Mouse (Mus musculus): ENCODE measurements around the gene Cphx1. TPM values are rescaled to one million over a fixed set of nuclear protein-coding genes. Genes with fewer than 3 reads are reported as not detected.
"Not testable (repeated sequence)": the region's sequence is repeated elsewhere in the genome, so short reads cannot be mapped to it uniquely, and the experiment has no call there.

The Cphx1 gene
- polyA plus RNA-seq, 1 experiment = not detected

DNA sequence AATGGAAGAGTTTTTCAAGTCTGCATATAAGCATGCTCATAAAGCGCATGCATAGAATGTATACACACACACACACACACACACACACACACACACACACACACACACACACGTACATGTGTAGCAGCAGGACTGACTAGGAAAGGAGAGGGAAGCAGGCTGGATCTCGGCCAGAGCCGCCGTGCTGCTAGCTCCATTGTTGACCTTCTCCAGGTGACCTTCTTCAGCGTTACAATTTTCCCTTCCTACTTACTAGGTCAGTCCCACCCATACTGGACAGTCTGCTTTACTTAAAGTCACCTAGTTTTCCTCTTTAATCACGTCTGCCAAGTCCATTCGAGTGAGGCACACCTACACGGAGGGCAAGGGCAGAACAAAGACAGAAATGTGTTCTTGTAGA lies 43.8 kb downstream of the Cphx1 start:
- H3K4me3 ChIP-seq (ENCODE audit: insufficient read depth, low read length); H3K27ac ChIP-seq (ENCODE audit: insufficient read depth, low read length); H3K4me1 ChIP-seq (ENCODE audit: control insufficient read depth, insufficient read depth, low read length): not testable (repeated sequence)

Other genes starting within 250 kb of the Cphx1 start
- 49.4 and 51.7 TPM in 2 replicates for gene Ppif, start 244.2 kb upstream of the Cphx1 start, polyA plus RNA-seq (2012; rRNA removed)
- 51.8 and 52.1 TPM in 2 replicates for gene Zcchc24, start 169.3 kb upstream of the Cphx1 start, polyA plus RNA-seq (2012; rRNA removed)
- gene Anxa11, start 96.1 kb upstream of the Cphx1 start, polyA plus RNA-seq (2012; rRNA removed) = 32.7 and 37.3 TPM in 2 replicates
- 0.34 and 0.52 TPM in 2 replicates for gene Plac9a, start 35.2 kb upstream of the Cphx1 start, polyA plus RNA-seq (2012; rRNA removed)
- gene Tmem254a, start 10.6 kb upstream of the Cphx1 start, polyA plus RNA-seq (2012; rRNA removed) = 3.3 and 3.9 TPM in 2 replicates
- gene Duxbl1, start 40.3 kb downstream of the Cphx1 start, polyA plus RNA-seq (2012; rRNA removed) = 0.95 and 1.5 TPM in 2 replicates
- 3.7 and 6.9 TPM in 2 replicates for gene Gm9780, start 104.4 kb downstream of the Cphx1 start, polyA plus RNA-seq (2012; rRNA removed)
- not detected in 2 replicates for gene Tmem254c, start 129.1 kb downstream of the Cphx1 start, polyA plus RNA-seq (2012; rRNA removed)
- gene Cphx2, start 143.2 kb downstream of the Cphx1 start, polyA plus RNA-seq (2012; rRNA removed) = not detected in 2 replicates
- gene Cphx3, start 144.0 kb downstream of the Cphx1 start, polyA plus RNA-seq (2012; rRNA removed) = not detected in 2 replicates
- gene Duxbl2, start 180.0 kb downstream of the Cphx1 start, polyA plus RNA-seq (2012; rRNA removed) = 0.25 TPM in 1 of 2 replicates, not detected in the other
- 4.3 and 4.4 TPM in 2 replicates for gene Plac9b, start 244.2 kb downstream of the Cphx1 start, polyA plus RNA-seq (2012; rRNA removed)